Mouse (Mus musculus) kidney, postnatal 25 days (tissue): ENCODE data around the gene Hmgb4.

Source experiments
- DNase-seq, 2 experiments: peaks; one replicate each; pipeline ENCODE4 v3.0.0; 2021; ENCODE audit warnings: mixed read lengths in 2 of 2

Gene Hmgb4

GRCm38 (mm10) chr4:128224453-128224852 lies 36.3 kb downstream of the Hmgb4 start:
- DNase-seq, result peak; percentile 18 to 46

GRCm38 (mm10) chr4:128217991-128218595 lies 42.7 kb downstream of the Hmgb4 start:
- no peak for DNase-seq
